Mouse (Mus musculus) megakaryocyte, embryonic 14.5 days (primary cell): ENCODE measurements around the gene 1600014C23Rik. TPM values are rescaled to one million over a fixed set of nuclear protein-coding genes. Genes with fewer than 3 reads are reported as not detected.

Source experiments
- H3K27me3 ChIP-seq: replicated peaks from 2 replicates; pipeline ENCODE3; 2012; ENCODE audit warnings: inconsistent platforms
- H3K36me3 ChIP-seq: replicated peaks from 2 replicates; pipeline ENCODE3; 2012; ENCODE audit warnings: low read length, inconsistent platforms, mixed read lengths
- H3K4me1 ChIP-seq: 2 replicates; pipeline ENCODE4 v1.6.1; 2012; ENCODE audit warnings: inconsistent platforms
- H3K4me3 ChIP-seq: replicated peaks from 2 replicates; pipeline ENCODE3; 2012; ENCODE audit warnings: moderate library complexity, mild to moderate bottlenecking, inconsistent platforms
- H3K9me3 ChIP-seq: 2 replicates; pipeline ENCODE4 v1.6.1; 2012; ENCODE audit warnings: inconsistent platforms
- FLI1 ChIP-seq: IDR thresholded peaks from 2 replicates; pipeline ENCODE4 v1.6.1; 2012; ENCODE audit warnings: low read length, inconsistent platforms, mixed read lengths
- GATA1 ChIP-seq: IDR thresholded peaks from 3 replicates; pipeline ENCODE4 v1.6.1; 2012; ENCODE audit warnings: mixed read lengths, low read length, inconsistent platforms, borderline replicate concordance
- polyA plus RNA-seq: library from polyadenylated mRNA; stranded (reverse); fragments of >175 nt; gene quantifications from 2 replicates; pipeline ENCODE4 v1.2.3, GENCODE M21; 2012; ENCODE audit warnings: low replicate concordance; ENCODE audit not compliant: insufficient read depth

1600014C23Rik gene
- polyA plus RNA-seq, 1 experiment, result 1.3 TPM

DNA sequence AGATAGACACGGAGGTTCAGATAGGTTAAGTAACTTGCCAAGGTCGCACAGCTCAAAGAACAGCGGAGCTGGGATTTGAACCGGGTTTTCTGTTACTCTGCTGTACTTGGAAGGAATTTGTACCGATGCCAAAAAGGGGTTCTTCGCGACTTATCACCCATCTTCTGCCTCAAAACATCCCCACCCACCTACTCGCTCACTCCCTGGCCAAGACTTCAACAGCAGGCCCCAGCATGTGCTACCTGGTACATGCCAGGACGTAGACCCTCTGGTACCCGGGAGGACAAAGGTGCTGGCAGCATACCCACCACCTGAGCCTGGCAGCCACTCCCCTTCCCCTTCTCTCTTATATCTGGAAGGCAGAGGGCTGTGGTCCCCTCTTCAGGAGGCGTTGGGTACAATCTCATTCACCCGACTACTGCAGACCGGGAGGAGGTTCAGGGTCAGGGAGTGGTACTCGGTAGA is 48.9 kb downstream of the 1600014C23Rik start:
- Histone ChIP-seq H3K27me3 (no peaks in the 10 kb centered on the region), H3K4me1 (peaks cover 58% of the 10 kb centered on the region), H3K36me3 (peaks cover 8% of the 10 kb centered on the region), H3K9me3 (no peaks in the 10 kb centered on the region), H3K4me3 (peak overlapping the region; percentile 97)
- no peak for TF ChIP-seq GATA1
- no peak for TF ChIP-seq FLI1

Other genes starting within 250 kb of the 1600014C23Rik start
- 12.6 and 19.9 TPM in 2 replicates for gene Aars2, start 227.0 kb downstream of the 1600014C23Rik start, polyA plus RNA-seq
- gene Tcte1, start 210.4 kb downstream of the 1600014C23Rik start, polyA plus RNA-seq, result 0.12 TPM in 1 of 2 replicates, not detected in the other
- gene Tmem151b, start 184.2 kb downstream of the 1600014C23Rik start, polyA plus RNA-seq, result 0.93 and 1.1 TPM in 2 replicates
- gene Nfkbie, start 178.1 kb downstream of the 1600014C23Rik start, polyA plus RNA-seq, result 9.1 and 12.3 TPM in 2 replicates
- 24.8 and 30.6 TPM in 2 replicates for gene Slc35b2, start 170.0 kb downstream of the 1600014C23Rik start, polyA plus RNA-seq
- 292 and 435 TPM in 2 replicates for gene Hsp90ab1, start 160.6 kb downstream of the 1600014C23Rik start, polyA plus RNA-seq
- 24.7 TPM in 1 of 2 replicates, not detected in the other for gene Slc29a1, start 134.2 kb downstream of the 1600014C23Rik start, polyA plus RNA-seq
- gene Mymx, start 131.7 kb downstream of the 1600014C23Rik start, polyA plus RNA-seq, result not detected in 2 replicates
- not detected in 2 replicates for gene Capn11, start 74.5 kb downstream of the 1600014C23Rik start, polyA plus RNA-seq
- gene Mrpl14, start 47.5 kb downstream of the 1600014C23Rik start, polyA plus RNA-seq, result 106 and 372 TPM in 2 replicates
- gene Tmem63b, start 46.9 kb downstream of the 1600014C23Rik start, polyA plus RNA-seq, result 22.7 and 26.5 TPM in 2 replicates